Mouse (Mus musculus) lung, embryonic 15.5 days (tissue): Measurements from ENCODE around the gene Ap3s2. TPM values are rescaled to one million over a fixed set of nuclear protein-coding genes. Genes with fewer than 3 reads are reported as not detected.

ENCODE experiments used
- ATAC-seq: fragments of 200-750 bp; cut with Nextera tagmentation; 2 replicates; pipeline ENCODE4 v1.8.0; 2017; ENCODE audit warnings: moderate number of reproducible peaks, borderline replicate concordance; ENCODE audit not compliant: low FRiP score, low TSS enrichment; ENCODE audit errors: extremely low read depth
- H3K27ac ChIP-seq: fragments of 300-500 bp; sonication (generic); 2 replicates; pipeline ENCODE4 v1.5.1; 2015; ENCODE audit warnings: moderate library complexity, mild to moderate bottlenecking, inconsistent platforms
- H3K27me3 ChIP-seq: fragments of 300-500 bp; sonication (generic); 2 replicates; pipeline ENCODE4 v1.6.1; 2015; ENCODE audit warnings: inconsistent platforms
- H3K36me3 ChIP-seq: fragments of 300-500 bp; sonication (generic); 2 replicates; pipeline ENCODE4 v1.6.1; 2015; ENCODE audit warnings: inconsistent platforms
- H3K4me1 ChIP-seq: fragments of 300-500 bp; sonication (generic); 2 replicates; pipeline ENCODE4 v1.6.1; 2015; ENCODE audit warnings: inconsistent platforms
- H3K4me2 ChIP-seq: fragments of 300-500 bp; sonication (generic); 2 replicates; pipeline ENCODE4 v1.6.1; 2015; ENCODE audit warnings: inconsistent platforms, mild to moderate bottlenecking, moderate library complexity
- H3K4me3 ChIP-seq: fragments of 300-500 bp; sonication (generic); 2 replicates; pipeline ENCODE4 v1.5.1; 2015; ENCODE audit warnings: mild to moderate bottlenecking, inconsistent platforms
- H3K9ac ChIP-seq: fragments of 300-500 bp; sonication (generic); 2 replicates; pipeline ENCODE4 v1.6.1; 2015; ENCODE audit warnings: inconsistent platforms
- H3K9me3 ChIP-seq: fragments of 300-500 bp; sonication (generic); 2 replicates; pipeline ENCODE4 v1.6.1; 2016; ENCODE audit warnings: inconsistent platforms
- WGBS: fragments of 180-500 bp; shearing (Covaris S2); methylation state at CpG from one replicate; pipeline ENCODE4 v1.1.7; 2015; 5-methylcytosine and 5-hydroxymethylcytosine counted together
- polyA plus RNA-seq: library from polyadenylated mRNA; unstranded; fragments of >200 nt; fragmentation: Nextera tagmentation; extraction: Ambion mirVana; gene quantifications from 2 replicates; pipeline ENCODE4 v1.2.1, GENCODE M21; 2015

Gene Ap3s2
- polyA plus RNA-seq, 1 experiment from 2014 or later, result 27.8 TPM

- peaks cover 20% of the 10 kb centered on the region for H3K36me3 ChIP-seq
- no peak for ATAC-seq
- H3K9ac ChIP-seq, result no peak overlapping the region
- WGBS, result 82% methylated on average over 7 of the region's 7 CpGs
- H3K4me2 ChIP-seq, result no peak overlapping the region
- H3K27ac ChIP-seq, result no peak overlapping the region
- no peaks in the 10 kb centered on the region for H3K9me3 ChIP-seq
- H3K27me3 ChIP-seq, result no peaks in the 10 kb centered on the region
- no peak overlapping the region for H3K4me3 ChIP-seq
- no peaks in the 10 kb centered on the region for H3K4me1 ChIP-seq
These were observed 36.7 kb downstream of the Ap3s2 start for GRCm38 (mm10) chr7:79883613-79884334.

- ATAC-seq, result no peak
- Histone ChIP-seq H3K4me1 (no peaks in the 10 kb centered on the region), H3K4me2 (no peak overlapping the region), H3K9ac (no peak overlapping the region), H3K4me3 (no peak overlapping the region), H3K9me3 (no peaks in the 10 kb centered on the region), H3K27me3 (no peaks in the 10 kb centered on the region), H3K36me3 (peaks cover 20% of the 10 kb centered on the region), H3K27ac (no peak overlapping the region)
- WGBS, result 67% methylated on average over 6 of the region's 6 CpGs
These were observed 38.5 kb downstream of the Ap3s2 start for GRCm38 (mm10) chr7:79881901-79882300.

- Histone ChIP-seq H3K4me2 (no peak overlapping the region), H3K27ac (no peak overlapping the region), H3K27me3 (no peaks in the 10 kb centered on the region), H3K9me3 (no peaks in the 10 kb centered on the region), H3K36me3 (peaks cover 20% of the 10 kb centered on the region), H3K4me1 (no peaks in the 10 kb centered on the region), H3K9ac (no peak overlapping the region), H3K4me3 (no peak overlapping the region)
- WGBS, result 34% methylated on average over 3 of the region's 3 CpGs
- ATAC-seq, result no peak
These were observed 39.5 kb downstream of the Ap3s2 start for GRCm38 (mm10) chr7:79880998-79881397.

- Histone ChIP-seq H3K4me3 (no peak overlapping the region), H3K4me2 (no peak overlapping the region), H3K9me3 (no peaks in the 10 kb centered on the region), H3K27ac (no peak overlapping the region), H3K36me3 (peaks cover 17% of the 10 kb centered on the region), H3K27me3 (no peaks in the 10 kb centered on the region), H3K9ac (no peak overlapping the region), H3K4me1 (no peaks in the 10 kb centered on the region)
- ATAC-seq, result no peak
- 91% methylated on average over 6 of the region's 6 CpGs for WGBS
These were observed 40.4 kb downstream of the Ap3s2 start for GRCm38 (mm10) chr7:79880033-79880432.

GRCm38 (mm10) chr7:79878455-79879025, 41.9 kb downstream of the Ap3s2 start:
- Histone ChIP-seq H3K4me2 (no peak overlapping the region), H3K27ac (no peak overlapping the region), H3K9ac (no peak overlapping the region), H3K4me3 (no peak overlapping the region), H3K4me1 (no peaks in the 10 kb centered on the region), H3K36me3 (peaks cover 14% of the 10 kb centered on the region), H3K9me3 (no peaks in the 10 kb centered on the region), H3K27me3 (no peaks in the 10 kb centered on the region)
- WGBS, result 64% methylated on average over 2 of the region's 2 CpGs
- no peak for ATAC-seq

- WGBS, result 85% methylated on average over 6 of the region's 6 CpGs
- ATAC-seq, result no peak
- no peak overlapping the region for H3K9ac ChIP-seq
These were observed 47.0 kb downstream of the Ap3s2 start for GRCm38 (mm10) chr7:79873407-79873806.

GRCm38 (mm10) chr7:79871797-79872345, 48.6 kb downstream of the Ap3s2 start:
- Histone ChIP-seq H3K9me3 (no peaks in the 10 kb centered on the region), H3K4me3 (no peak overlapping the region), H3K4me1 (peaks cover 11% of the 10 kb centered on the region; the same call in 1 of the 2 replicates), H3K27ac (no peak overlapping the region), H3K36me3 (no peaks in the 10 kb centered on the region), H3K4me2 (no peak overlapping the region), H3K27me3 (no peaks in the 10 kb centered on the region), H3K9ac (no peak overlapping the region)
- no peak for ATAC-seq
- WGBS, result 82% methylated on average over 6 of the region's 6 CpGs

More at GRCm38 (mm10) chr7:79873407-79873806, 47.0 kb downstream of the Ap3s2 start:
- no peaks in the 10 kb centered on the region for H3K9me3 ChIP-seq
- H3K36me3 ChIP-seq, result no peaks in the 10 kb centered on the region
- no peak overlapping the region for H3K27ac ChIP-seq
- no peak overlapping the region for H3K4me3 ChIP-seq
- H3K4me1 ChIP-seq, result peaks cover 5% of the 10 kb centered on the region; the same call in 1 of the 2 replicates
- H3K4me2 ChIP-seq, result no peak overlapping the region
- no peaks in the 10 kb centered on the region for H3K27me3 ChIP-seq

GRCm38 (mm10) chr7:79869072-79869719, 51.3 kb downstream of the Ap3s2 start:
- Histone ChIP-seq H3K9ac (no peak overlapping the region), H3K4me3 (no peak overlapping the region), H3K4me1 (peaks cover 11% of the 10 kb centered on the region; the same call in 1 of the 2 replicates), H3K9me3 (no peaks in the 10 kb centered on the region), H3K27ac (peak overlapping the region; percentile 54), H3K4me2 (no peak overlapping the region), H3K27me3 (no peaks in the 10 kb centered on the region), H3K36me3 (no peaks in the 10 kb centered on the region)
- ATAC-seq, result no peak
- 35% methylated on average over 6 of the region's 6 CpGs for WGBS

- peak; percentile 67 for ATAC-seq
- H3K27ac ChIP-seq, result peak overlapping the region; percentile 54
- no peaks in the 10 kb centered on the region for H3K27me3 ChIP-seq
- no peak overlapping the region for H3K9ac ChIP-seq
- no peak overlapping the region for H3K4me2 ChIP-seq
- no peak overlapping the region for H3K4me3 ChIP-seq
- H3K36me3 ChIP-seq, result no peaks in the 10 kb centered on the region
- no peaks in the 10 kb centered on the region for H3K9me3 ChIP-seq
- 53% methylated on average over 7 of the region's 7 CpGs for WGBS
- peaks cover 11% of the 10 kb centered on the region; the same call in 1 of the 2 replicates for H3K4me1 ChIP-seq
These were observed 52.0 kb downstream of the Ap3s2 start for GRCm38 (mm10) chr7:79868475-79868874.

- H3K4me1 ChIP-seq, result peaks cover 11% of the 10 kb centered on the region; the same call in 1 of the 2 replicates
- H3K27ac ChIP-seq, result peak overlapping the region; percentile 54
- H3K4me2 ChIP-seq, result no peak overlapping the region
- H3K4me3 ChIP-seq, result no peak overlapping the region
- no peaks in the 10 kb centered on the region for H3K36me3 ChIP-seq
- H3K9me3 ChIP-seq, result no peaks in the 10 kb centered on the region
- WGBS, result 72% methylated on average over 13 of the region's 13 CpGs
- no peak for ATAC-seq
- no peak overlapping the region for H3K9ac ChIP-seq
- no peaks in the 10 kb centered on the region for H3K27me3 ChIP-seq
These were observed 52.6 kb downstream of the Ap3s2 start for GRCm38 (mm10) chr7:79867861-79868260.

GRCm38 (mm10) chr7:79866294-79867000, 54.0 kb downstream of the Ap3s2 start:
- Histone ChIP-seq H3K27me3 (no peaks in the 10 kb centered on the region), H3K4me2 (no peak overlapping the region), H3K4me1 (peaks cover 11% of the 10 kb centered on the region; the same call in 1 of the 2 replicates), H3K27ac (no peak overlapping the region), H3K36me3 (no peaks in the 10 kb centered on the region), H3K4me3 (no peak overlapping the region), H3K9me3 (no peaks in the 10 kb centered on the region), H3K9ac (no peak overlapping the region)
- no peak for ATAC-seq
- 79% methylated on average over 3 of the region's 3 CpGs for WGBS
